Mouse (Mus musculus) spleen, postnatal 14 days (tissue): Measurements from ENCODE around the gene Trim34b.
A peak's percentile ranks its signal among the peaks of the same experiment; 100 is the strongest.
"Not testable (repeated sequence)": the region's sequence is repeated elsewhere in the genome, so short reads cannot be mapped to it uniquely, and the experiment has no call there.

Experiments
- DNase-seq, 2 experiments: peaks; one replicate each; pipeline ENCODE4 v3.0.0; 2021 to 2022; ENCODE audit warnings: low spot score in 2 of 2

Trim34b gene

DNA sequence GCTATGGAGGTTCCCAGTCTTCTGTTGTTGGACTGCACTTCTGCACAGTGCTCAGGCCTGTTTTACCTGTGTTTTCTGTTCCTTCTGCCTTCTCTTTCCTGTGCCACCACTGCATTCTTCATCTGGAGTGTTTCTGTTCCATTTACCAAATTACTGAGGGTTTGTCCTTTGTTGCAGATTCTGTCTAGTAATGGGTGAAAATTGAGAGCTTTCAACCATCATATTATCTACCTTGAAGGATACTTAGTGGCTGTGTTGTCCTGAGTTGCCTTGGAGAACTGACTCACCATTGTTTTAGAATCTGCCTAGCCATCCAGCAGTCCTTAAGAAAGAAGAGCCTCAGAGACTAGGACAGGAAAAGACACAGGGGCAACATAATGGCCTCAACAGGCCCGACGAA, at the start of gene Trim34b:
Gene Trim34b (plus strand): TSS at position 301 of the 400 bp plus-strand sequence.
- DNase-seq: not testable (repeated sequence)

- DNase-seq: not testable (repeated sequence)
Observed at GRCm38 (mm10) chr7:104287576-104288443, 41.5 kb upstream of the Trim34b start, which contains the start of gene Trim5. TSS of gene Trim5 (minus strand) at chr7:104288094.

- DNase-seq: no peak
Observed at GRCm38 (mm10) chr7:104290641-104291040, 38.6 kb upstream of the Trim34b start.

- DNase-seq: no peak
Observed at GRCm38 (mm10) chr7:104291638-104292400, 37.5 kb upstream of the Trim34b start.

DNA sequence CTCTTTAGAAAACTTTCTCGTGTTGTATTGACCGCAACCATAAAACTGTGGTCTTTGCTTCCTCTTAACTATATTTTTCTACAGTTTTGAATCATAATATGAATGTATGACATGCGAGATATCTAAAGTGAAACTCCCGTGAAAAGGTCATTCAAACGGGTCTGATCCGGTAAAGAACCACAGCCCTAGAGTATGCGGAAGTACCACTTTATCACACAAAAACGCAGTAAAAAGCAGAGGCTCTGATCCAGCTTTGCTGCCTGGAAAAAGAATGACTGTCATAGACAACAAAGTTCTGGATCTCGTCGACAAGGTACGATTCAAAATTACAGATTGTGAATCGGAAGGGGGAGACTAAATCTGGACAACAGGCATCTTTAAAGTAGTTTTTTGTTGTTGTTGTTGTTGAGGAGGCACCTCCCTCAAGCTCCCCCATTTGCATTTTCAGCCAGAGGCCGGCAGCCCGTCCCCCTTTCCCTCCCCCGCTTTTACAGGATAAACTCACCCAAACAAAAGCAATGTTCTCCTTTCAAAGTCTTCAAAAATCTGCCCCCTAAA, 14.4 kb upstream of the Trim34b start:
- DNase-seq: peak in 1 of 2 experiments; percentile 2

DNA sequence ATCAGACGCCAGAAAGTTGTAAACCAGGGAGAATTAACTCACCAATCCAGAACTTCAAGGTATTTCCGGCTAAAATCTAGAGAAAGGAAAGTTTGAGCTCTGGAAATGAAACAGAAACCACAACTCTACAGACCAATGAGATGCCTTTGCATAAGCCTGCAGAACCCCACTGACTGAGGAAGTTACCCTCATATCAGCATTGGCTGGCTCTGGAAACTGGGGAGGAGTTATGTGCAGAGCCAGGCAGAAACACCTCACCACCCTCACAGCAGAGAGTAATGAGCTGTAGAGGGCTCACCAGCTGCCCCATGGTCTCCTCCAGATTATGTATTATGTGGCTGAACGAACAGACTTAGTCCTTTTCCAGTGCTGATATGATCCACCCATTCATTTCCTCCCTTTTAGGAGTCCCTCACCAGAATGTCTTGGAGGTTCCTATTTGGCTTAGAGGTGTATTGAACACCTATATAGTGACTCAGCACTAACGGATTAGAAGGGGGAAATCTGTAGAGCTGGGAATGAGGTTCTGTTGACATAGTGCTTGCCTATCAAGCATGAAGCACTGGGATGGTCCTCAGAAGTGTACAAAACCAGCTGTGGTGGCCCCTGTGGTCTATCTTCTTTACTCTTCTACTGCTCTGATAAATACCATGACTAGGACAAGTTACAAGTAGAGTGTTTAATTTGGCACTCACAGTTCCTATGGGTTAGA, 13.7 kb upstream of the Trim34b start, which contains the start of gene Trim12a:
Gene Trim12a (minus strand): TSS at position 98 of the 712 bp plus-strand sequence.
- DNase-seq: not testable (repeated sequence)

- no peak for DNase-seq
Observed at GRCm38 (mm10) chr7:104322028-104322427, 7.2 kb upstream of the Trim34b start.

DNA sequence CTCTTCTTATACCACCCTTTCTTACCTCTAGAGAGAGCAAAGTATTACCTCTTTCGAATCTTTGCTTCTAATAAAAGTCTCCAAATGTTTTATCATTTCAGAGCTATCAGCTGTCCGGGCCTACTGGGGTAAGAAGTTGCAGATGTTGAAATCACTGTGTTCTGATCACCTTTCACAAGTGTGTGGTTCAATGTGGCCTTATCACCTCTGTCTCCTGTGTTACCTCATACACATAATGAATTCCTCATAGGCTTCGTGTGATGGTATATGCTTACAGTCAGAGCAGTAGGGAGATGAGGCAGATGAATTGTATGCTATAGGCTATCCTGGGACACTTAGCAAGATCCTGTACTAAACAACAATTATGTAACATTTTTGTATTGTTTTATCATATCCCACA, 6.3 kb downstream of the Trim34b start:
- not testable (repeated sequence) for DNase-seq

- not testable (repeated sequence) for DNase-seq
Observed at GRCm38 (mm10) chr7:104340744-104341143, 11.5 kb downstream of the Trim34b start.

DNA sequence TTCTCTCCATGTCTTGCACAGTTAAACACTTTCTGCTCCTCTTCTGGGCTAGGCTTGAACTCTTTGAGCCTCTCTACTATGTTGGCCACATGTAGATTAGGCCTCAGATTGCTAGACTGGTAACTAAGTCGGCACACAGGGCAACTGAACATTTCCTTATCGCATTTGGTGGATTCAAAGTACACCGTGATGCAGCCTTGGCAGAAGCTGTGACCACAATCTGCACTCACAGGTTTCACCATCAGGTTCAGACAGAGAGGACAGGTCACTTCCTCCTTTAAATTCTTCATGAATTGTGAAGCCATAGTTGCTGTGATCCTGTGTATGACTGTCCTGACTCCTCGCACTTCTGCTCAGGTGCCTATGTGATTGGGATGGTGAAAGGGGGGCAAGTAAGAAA, 18.8 kb downstream of the Trim34b start:
- not testable (repeated sequence) for DNase-seq

GRCm38 (mm10) chr7:104352717-104353599, 23.7 kb downstream of the Trim34b start, which contains the start of gene Trim12c:
TSS of gene Trim12c (minus strand) at chr7:104353362.
- peak; percentile 34 to 52 for DNase-seq

GRCm38 (mm10) chr7:104353600-104353967, 24.3 kb downstream of the Trim34b start:
- no peak for DNase-seq

GRCm38 (mm10) chr7:104366339-104366738, 37.1 kb downstream of the Trim34b start:
- DNase-seq: no peak

DNA sequence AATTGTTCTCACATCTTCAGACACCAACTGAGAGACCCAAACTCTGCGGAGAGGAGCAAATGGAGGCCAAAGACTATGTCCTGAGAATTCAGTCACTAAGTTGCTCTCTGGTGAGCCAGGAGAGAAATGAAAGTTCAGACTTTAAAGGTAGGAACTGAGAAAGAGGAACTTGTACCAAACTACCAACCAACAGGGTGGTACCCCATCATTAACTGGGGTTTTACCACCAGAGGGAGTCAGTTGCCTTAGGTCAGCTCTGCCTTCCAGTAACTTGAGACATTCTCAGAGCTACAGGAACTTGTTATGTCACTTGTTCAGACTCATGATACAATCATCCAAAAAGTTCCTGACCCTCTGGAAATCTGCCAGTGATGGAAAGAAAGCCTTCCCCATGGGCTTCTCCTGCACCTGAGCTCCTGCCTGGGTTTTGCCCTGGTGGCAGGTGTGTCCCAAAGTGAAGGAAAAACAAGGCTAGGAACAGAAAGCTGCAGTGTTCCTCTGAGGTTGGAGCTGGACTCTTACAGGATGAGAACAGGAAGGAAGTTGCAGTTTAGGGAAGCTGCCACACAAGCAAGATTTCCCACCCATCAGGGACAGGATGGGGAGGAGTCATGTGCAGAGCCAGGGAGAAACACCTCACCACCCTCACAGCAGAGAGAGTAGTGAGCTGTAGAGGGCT, 40.6 kb downstream of the Trim34b start, which contains the start of gene Trim30b:
Gene Trim30b (minus strand): TSS at position 149 of the 679 bp plus-strand sequence.
- DNase-seq: peak in 1 of 2 experiments; percentile 21
